Mouse (Mus musculus) forebrain, embryonic 11.5 days (tissue): ENCODE results near the gene Pdcd6. TPM values are rescaled to one million over a fixed set of nuclear protein-coding genes. Genes with fewer than 3 reads are reported as not detected.

ENCODE experiments used
- ATAC-seq: fragments of 200-750 bp; cut with Nextera tagmentation; replicated peaks from 2 replicates; pipeline ENCODE4 v1.8.0; 2017; ENCODE audit warnings: moderate TSS enrichment; ENCODE audit not compliant: low FRiP score
- DNase-seq: peaks from one replicate; pipeline ENCODE4 v3.0.0-alpha.2; 2017; ENCODE audit warnings: low spot score
- H3K27ac ChIP-seq: fragments of 300-500 bp; sonication (generic); 2 replicates; pipeline ENCODE4 v1.5.1; 2014; ENCODE audit warnings: low read depth, low read length
- H3K27me3 ChIP-seq: fragments of 300-500 bp; sonication (generic); 2 replicates; pipeline ENCODE4 v1.6.1; 2014; ENCODE audit warnings: mild to moderate bottlenecking, low read length, mixed read lengths; ENCODE audit not compliant: control insufficient read depth, insufficient read depth
- H3K36me3 ChIP-seq: fragments of 300-500 bp; sonication (generic); 2 replicates; pipeline ENCODE4 v1.6.1; 2014; ENCODE audit warnings: mild to moderate bottlenecking, low read length, moderate library complexity, mixed read lengths; ENCODE audit not compliant: control insufficient read depth, insufficient read depth
- H3K4me1 ChIP-seq: fragments of 300-500 bp; sonication (generic); replicated peaks from 2 replicates; pipeline ENCODE4 v1.6.1; 2014; ENCODE audit warnings: low read length, mixed read lengths; ENCODE audit not compliant: control insufficient read depth, insufficient read depth
- H3K4me2 ChIP-seq: fragments of 300-500 bp; sonication (generic); 2 replicates; pipeline ENCODE4 v1.6.1; 2014; ENCODE audit warnings: low read depth, mild to moderate bottlenecking, low read length, moderate library complexity, mixed read lengths; ENCODE audit not compliant: severe bottlenecking
- H3K4me3 ChIP-seq: fragments of 300-500 bp; sonication (generic); 2 replicates; pipeline ENCODE4 v1.5.1; 2014; ENCODE audit warnings: low read depth, low read length
- H3K9ac ChIP-seq: fragments of 300-500 bp; sonication (generic); 2 replicates; pipeline ENCODE4 v1.6.1; 2014; ENCODE audit warnings: low read length
- H3K9me3 ChIP-seq: fragments of 300-500 bp; sonication (generic); 2 replicates; pipeline ENCODE4 v1.6.1; 2016; ENCODE audit warnings: low read length, mixed read lengths; ENCODE audit not compliant: control insufficient read depth
- WGBS: fragments of 180-500 bp; shearing (Covaris S2); extraction: QIAGEN DNeasy Blood & Tissue Kit; methylation state at CpG from one replicate; pipeline ENCODE4 v1.1.7; 2014; 5-methylcytosine and 5-hydroxymethylcytosine counted together
- polyA plus RNA-seq: library from polyadenylated mRNA; unstranded; fragments of >200 nt; fragmentation: Nextera tagmentation; extraction: Ambion mirVana; gene quantifications from 2 replicates; pipeline ENCODE4 v1.2.1, GENCODE M21; 2014

Pdcd6 gene
- 113 and 119 TPM in 2 replicates for polyA plus RNA-seq

GRCm38 (mm10) chr13:74317170-74317849, at the start of gene Pdcd6:
Gene Pdcd6, minus strand, starts transcription at chr13:74317580.
- peak; percentile 99 for ATAC-seq
- Histone ChIP-seq H3K4me1 (no peaks in the 10 kb centered on the region), H3K4me3 (peak within 1 kb of the TSS; percentile 84), H3K27ac (no peak within 1 kb of the TSS), H3K9me3 (no peaks in the 10 kb centered on the region), H3K36me3 (peaks cover 4% of the 10 kb centered on the region; the same call in 1 of the 2 replicates), H3K27me3 (no peaks in the 10 kb centered on the region), H3K9ac (peak within 1 kb of the TSS; percentile 79), H3K4me2 (peak within 1 kb of the TSS; percentile 54)
- DNase-seq: peak; percentile 94
- under 1% methylated on average over 36 of the region's 36 CpGs for WGBS

GRCm38 (mm10) chr13:74363859-74364235, 46.5 kb upstream of the Pdcd6 start, which contains the start of gene Lrrc14b:
Gene Lrrc14b, minus strand, starts transcription at chr13:74364005.
- 94% methylated on average over 8 of the region's 8 CpGs for WGBS
- H3K9me3 ChIP-seq: no peaks in the 10 kb centered on the region
- ATAC-seq (no peak), DNase-seq (no peak)
- H3K27ac ChIP-seq: no peak within 1 kb of the TSS
- H3K36me3 ChIP-seq: no peaks in the 10 kb centered on the region; the same call in 1 of the 2 replicates
- H3K27me3 ChIP-seq: no peaks in the 10 kb centered on the region
- H3K4me3 ChIP-seq: no peak within 1 kb of the TSS
- H3K9ac ChIP-seq: no peak within 1 kb of the TSS
- H3K4me1 ChIP-seq: no peaks in the 10 kb centered on the region
- no peak within 1 kb of the TSS for H3K4me2 ChIP-seq

- Histone ChIP-seq H3K27ac (no peak overlapping the region), H3K4me3 (no peak overlapping the region), H3K4me1 (no peaks in the 10 kb centered on the region), H3K36me3 (no peaks in the 10 kb centered on the region; the same call in 1 of the 2 replicates), H3K9me3 (no peaks in the 10 kb centered on the region), H3K27me3 (no peaks in the 10 kb centered on the region), H3K4me2 (no peak overlapping the region), H3K9ac (no peak overlapping the region)
- 0 out of 2 replicates have a peak, but pooled peaks have one; percentile 43 for ATAC-seq
- WGBS: 95% methylated on average over 13 of the region's 13 CpGs
- DNase-seq: no peak
Measured at GRCm38 (mm10) chr13:74363176-74363858, 45.9 kb upstream of the Pdcd6 start.

GRCm38 (mm10) chr13:74362218-74362617, 44.8 kb upstream of the Pdcd6 start:
- DNase-seq (no peak), ATAC-seq (0 out of 2 replicates have a peak, but pooled peaks have one; percentile 25)
- no peaks in the 10 kb centered on the region; the same call in 1 of the 2 replicates for H3K36me3 ChIP-seq

GRCm38 (mm10) chr13:74356491-74356890, 39.1 kb upstream of the Pdcd6 start:
- WGBS: 95% methylated on average over 13 of the region's 13 CpGs
- Histone ChIP-seq H3K4me2 (no peak overlapping the region), H3K27me3 (no peaks in the 10 kb centered on the region), H3K4me3 (no peak overlapping the region), H3K9me3 (no peaks in the 10 kb centered on the region), H3K9ac (no peak overlapping the region), H3K36me3 (no peaks in the 10 kb centered on the region; the same call in 1 of the 2 replicates), H3K27ac (no peak overlapping the region), H3K4me1 (no peaks in the 10 kb centered on the region)
- DNase-seq (no peak), ATAC-seq (no peak)

More at GRCm38 (mm10) chr13:74362218-74362617, 44.8 kb upstream of the Pdcd6 start:
- Histone ChIP-seq H3K4me1 (no peaks in the 10 kb centered on the region), H3K9me3 (no peaks in the 10 kb centered on the region), H3K9ac (no peak overlapping the region), H3K4me3 (no peak overlapping the region), H3K4me2 (no peak overlapping the region), H3K27me3 (no peaks in the 10 kb centered on the region), H3K27ac (no peak overlapping the region)
- 81% methylated on average over 2 of the region's 2 CpGs for WGBS

GRCm38 (mm10) chr13:74350435-74350906, 33.1 kb upstream of the Pdcd6 start:
- peak overlapping the region; percentile 73 for H3K9ac ChIP-seq
- H3K4me2 ChIP-seq: peak overlapping the region; percentile 82
- DNase-seq: no peak
- no peaks in the 10 kb centered on the region for H3K9me3 ChIP-seq
- no peak for ATAC-seq
- peaks cover 2% of the 10 kb centered on the region; the same call in 1 of the 2 replicates for H3K4me1 ChIP-seq
- H3K27me3 ChIP-seq: no peaks in the 10 kb centered on the region
- 2% methylated on average over 15 of the region's 15 CpGs for WGBS
- H3K27ac ChIP-seq: no peak overlapping the region
- peak overlapping the region; percentile 61 for H3K4me3 ChIP-seq
- H3K36me3 ChIP-seq: no peaks in the 10 kb centered on the region

GRCm38 (mm10) chr13:74349566-74350434, 32.4 kb upstream of the Pdcd6 start, which contains the start of the genes Sdha and Ccdc127:
Gene Sdha, minus strand, starts transcription at chr13:74350280.
Gene Ccdc127, plus strand, starts transcription at chr13:74350309.
- peaks cover 2% of the 10 kb centered on the region; the same call in 1 of the 2 replicates for H3K4me1 ChIP-seq
- no peak within 1 kb of the TSS for H3K27ac ChIP-seq
- no peaks in the 10 kb centered on the region for H3K27me3 ChIP-seq
- H3K4me2 ChIP-seq: peak within 1 kb of the TSS; percentile 82
- DNase-seq (peak; percentile 99), ATAC-seq (peak; percentile 99)
- H3K36me3 ChIP-seq: no peaks in the 10 kb centered on the region
- no peaks in the 10 kb centered on the region for H3K9me3 ChIP-seq
- 2% methylated on average over 57 of the region's 57 CpGs for WGBS
- peak within 1 kb of the TSS; percentile 61 for H3K4me3 ChIP-seq
- peak within 1 kb of the TSS; percentile 73 for H3K9ac ChIP-seq

GRCm38 (mm10) chr13:74341036-74341435, 23.7 kb upstream of the Pdcd6 start:
- WGBS: 53% methylated on average over 3 of the region's 3 CpGs
- no peak for ATAC-seq
- H3K4me1 ChIP-seq: no peaks in the 10 kb centered on the region
- H3K4me3 ChIP-seq: no peak overlapping the region
- no peak for DNase-seq
- H3K9me3 ChIP-seq: no peaks in the 10 kb centered on the region
- H3K9ac ChIP-seq: no peak overlapping the region
- H3K4me2 ChIP-seq: no peak overlapping the region
- peaks cover 6% of the 10 kb centered on the region for H3K36me3 ChIP-seq
- no peaks in the 10 kb centered on the region for H3K27me3 ChIP-seq
- H3K27ac ChIP-seq: no peak overlapping the region
